Mouse (Mus musculus) limb, embryonic 12.5 days (tissue): ENCODE data around the gene Slc20a1. TPM values are rescaled to one million over a fixed set of nuclear protein-coding genes. Genes with fewer than 3 reads are reported as not detected.

Experiments used
- ATAC-seq: fragments of 200-750 bp; cut with Nextera tagmentation; 2 replicates; pipeline ENCODE4 v1.8.0; 2017; ENCODE audit warnings: low read depth, moderate TSS enrichment; ENCODE audit not compliant: insufficient number of reproducible peaks, insufficient read depth, low FRiP score, low TSS enrichment
- H3K27ac ChIP-seq: fragments of 300-500 bp; sonication (generic); 2 replicates; pipeline ENCODE4 v1.5.1; 2016; ENCODE audit warnings: mild to moderate bottlenecking, moderate library complexity
- H3K27me3 ChIP-seq: fragments of 300-500 bp; sonication (generic); 2 replicates; pipeline ENCODE4 v1.6.1; 2016; ENCODE audit warnings: mild to moderate bottlenecking, moderate library complexity
- H3K36me3 ChIP-seq: fragments of 300-500 bp; sonication (generic); 2 replicates; pipeline ENCODE4 v1.6.1; 2016; ENCODE audit warnings: mild to moderate bottlenecking, moderate library complexity
- H3K4me1 ChIP-seq: fragments of 300-500 bp; sonication (generic); replicated peaks from 2 replicates; pipeline ENCODE4 v1.6.1; 2016
- H3K4me2 ChIP-seq: fragments of 300-500 bp; sonication (generic); 2 replicates; pipeline ENCODE4 v1.6.1; 2016; ENCODE audit warnings: mild to moderate bottlenecking, moderate library complexity
- H3K4me3 ChIP-seq: fragments of 300-500 bp; sonication (generic); replicated peaks from 2 replicates; pipeline ENCODE4 v1.5.1; 2016; ENCODE audit warnings: mild to moderate bottlenecking
- H3K9ac ChIP-seq: fragments of 300-500 bp; sonication (generic); replicated peaks from 2 replicates; pipeline ENCODE4 v1.6.1; 2016; ENCODE audit warnings: mild to moderate bottlenecking, moderate library complexity
- H3K9me3 ChIP-seq: fragments of 300-500 bp; sonication (generic); 2 replicates; pipeline ENCODE4 v1.6.1; 2016; ENCODE audit warnings: mild to moderate bottlenecking, moderate library complexity
- WGBS: fragments of 180-500 bp; shearing (Covaris S2); methylation state at CpG from one replicate; pipeline ENCODE4 v1.1.7; 2016; 5-methylcytosine and 5-hydroxymethylcytosine counted together
- polyA plus RNA-seq: library from polyadenylated mRNA; unstranded; fragments of >200 nt; fragmentation: Nextera tagmentation; extraction: Ambion mirVana; gene quantifications from 2 replicates; pipeline ENCODE4 v1.2.1, GENCODE M21; 2016

Gene Slc20a1
- polyA plus RNA-seq, 1 experiment from 2014 or later: 43.9 TPM

DNA sequence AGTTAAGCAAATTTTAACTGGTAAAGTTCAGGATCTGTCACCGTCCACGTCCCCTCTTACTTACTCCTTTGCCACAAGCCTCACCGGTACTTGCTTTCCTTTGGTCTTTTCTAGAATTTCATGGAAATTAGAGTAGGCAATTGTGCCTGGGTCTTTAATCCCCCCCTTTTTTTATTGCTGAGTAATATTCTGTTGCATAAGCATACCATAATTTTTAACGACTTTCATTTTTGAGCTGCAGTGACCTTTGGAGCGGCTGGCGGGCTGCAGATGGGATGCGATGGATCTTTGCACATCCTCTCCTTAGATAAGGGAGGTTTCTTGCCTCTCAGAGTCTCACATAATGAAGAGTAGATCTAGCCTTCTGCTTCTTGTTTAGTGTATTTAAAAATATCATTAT is 30.8 kb downstream of the Slc20a1 start:
- H3K9me3 ChIP-seq: no peaks in the 10 kb centered on the region
- no peak overlapping the region for H3K4me3 ChIP-seq
- H3K4me2 ChIP-seq: no peak overlapping the region
- no peaks in the 10 kb centered on the region for H3K36me3 ChIP-seq
- no peak overlapping the region for H3K9ac ChIP-seq
- ATAC-seq: no peak
- WGBS: 93% methylated on average over 7 of the region's 7 CpGs
- no peak overlapping the region for H3K27ac ChIP-seq
- H3K27me3 ChIP-seq: no peaks in the 10 kb centered on the region
- no peaks in the 10 kb centered on the region; the same call in 1 of the 2 replicates for H3K4me1 ChIP-seq

DNA sequence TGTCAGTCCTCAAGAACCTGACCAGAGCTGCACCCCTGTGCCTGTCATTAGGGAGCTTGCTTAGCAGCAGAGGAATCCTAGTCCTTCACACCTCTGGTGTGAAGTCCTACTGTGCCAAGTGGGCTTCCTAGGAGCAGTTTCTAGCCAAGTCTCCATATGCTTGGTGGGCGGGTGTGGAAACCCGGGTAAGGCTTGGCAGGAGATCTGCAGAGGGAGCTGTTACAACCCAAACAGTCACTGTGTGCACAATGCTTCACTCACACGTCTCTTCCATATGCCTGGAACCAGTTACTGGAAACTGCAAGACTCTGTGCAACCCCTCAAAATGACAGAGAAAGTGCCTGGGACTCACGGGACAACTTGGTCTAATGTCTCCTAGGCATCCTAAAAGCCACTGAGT is 33.5 kb downstream of the Slc20a1 start:
- WGBS: 30% methylated on average over 4 of the region's 4 CpGs
- no peaks in the 10 kb centered on the region for H3K9me3 ChIP-seq
- no peaks in the 10 kb centered on the region for H3K27me3 ChIP-seq
- no peak for ATAC-seq
- no peak overlapping the region for H3K9ac ChIP-seq
- H3K4me3 ChIP-seq: no peak overlapping the region
- no peaks in the 10 kb centered on the region for H3K4me1 ChIP-seq
- no peak overlapping the region for H3K4me2 ChIP-seq
- no peak overlapping the region for H3K27ac ChIP-seq
- no peaks in the 10 kb centered on the region for H3K36me3 ChIP-seq

DNA sequence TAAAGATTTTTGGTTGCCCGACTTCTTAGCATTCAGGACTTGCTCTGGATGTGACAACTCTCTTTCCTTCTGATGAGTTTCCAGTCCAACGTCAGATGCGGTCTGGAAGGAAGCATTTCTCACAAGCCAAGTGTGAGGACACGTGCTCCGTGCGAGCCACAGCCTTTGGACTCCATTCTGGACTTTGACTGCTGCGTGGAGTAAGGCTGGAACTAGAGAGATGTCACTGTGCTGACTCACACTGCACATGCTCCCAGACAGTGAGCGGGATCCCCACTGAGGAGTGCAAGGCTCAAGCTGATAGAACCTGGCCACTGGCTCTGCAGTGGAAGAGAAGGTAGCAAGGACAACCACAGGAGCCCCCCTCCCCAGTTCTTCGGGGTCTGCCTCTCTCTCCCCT is 33.9 kb downstream of the Slc20a1 start:
- Histone ChIP-seq H3K4me2 (no peak overlapping the region), H3K9me3 (no peaks in the 10 kb centered on the region), H3K9ac (no peak overlapping the region), H3K4me3 (no peak overlapping the region), H3K27me3 (no peaks in the 10 kb centered on the region), H3K36me3 (no peaks in the 10 kb centered on the region), H3K4me1 (no peaks in the 10 kb centered on the region), H3K27ac (no peak overlapping the region)
- 79% methylated on average over 9 of the region's 9 CpGs for WGBS
- ATAC-seq: no peak

DNA sequence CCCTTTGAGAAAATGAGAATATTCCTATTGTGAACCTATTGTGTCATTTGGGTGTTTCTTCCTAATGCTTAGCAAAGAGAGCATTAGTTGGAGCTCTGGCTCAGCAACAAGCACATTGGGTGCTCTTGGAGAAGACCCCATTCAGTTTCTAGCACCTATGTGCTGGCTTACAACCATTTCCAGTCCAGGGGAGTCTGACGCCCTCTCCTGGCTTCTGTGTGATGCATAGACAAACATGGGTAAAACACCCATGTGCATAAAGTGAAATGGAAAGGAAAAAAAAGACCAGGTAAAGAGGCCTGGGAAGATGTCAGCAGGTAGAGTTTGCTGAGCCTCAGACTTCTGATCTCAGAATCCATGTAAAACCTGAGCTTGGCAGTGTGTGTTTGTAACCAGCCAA is 34.7 kb downstream of the Slc20a1 start:
- Histone ChIP-seq H3K9me3 (no peaks in the 10 kb centered on the region), H3K4me1 (no peaks in the 10 kb centered on the region), H3K36me3 (no peaks in the 10 kb centered on the region), H3K4me3 (no peak overlapping the region), H3K27ac (no peak overlapping the region), H3K4me2 (no peak overlapping the region), H3K9ac (no peak overlapping the region), H3K27me3 (no peaks in the 10 kb centered on the region)
- WGBS: 85% methylated on average over 1 of the region's 1 CpGs
- ATAC-seq: no peak

DNA sequence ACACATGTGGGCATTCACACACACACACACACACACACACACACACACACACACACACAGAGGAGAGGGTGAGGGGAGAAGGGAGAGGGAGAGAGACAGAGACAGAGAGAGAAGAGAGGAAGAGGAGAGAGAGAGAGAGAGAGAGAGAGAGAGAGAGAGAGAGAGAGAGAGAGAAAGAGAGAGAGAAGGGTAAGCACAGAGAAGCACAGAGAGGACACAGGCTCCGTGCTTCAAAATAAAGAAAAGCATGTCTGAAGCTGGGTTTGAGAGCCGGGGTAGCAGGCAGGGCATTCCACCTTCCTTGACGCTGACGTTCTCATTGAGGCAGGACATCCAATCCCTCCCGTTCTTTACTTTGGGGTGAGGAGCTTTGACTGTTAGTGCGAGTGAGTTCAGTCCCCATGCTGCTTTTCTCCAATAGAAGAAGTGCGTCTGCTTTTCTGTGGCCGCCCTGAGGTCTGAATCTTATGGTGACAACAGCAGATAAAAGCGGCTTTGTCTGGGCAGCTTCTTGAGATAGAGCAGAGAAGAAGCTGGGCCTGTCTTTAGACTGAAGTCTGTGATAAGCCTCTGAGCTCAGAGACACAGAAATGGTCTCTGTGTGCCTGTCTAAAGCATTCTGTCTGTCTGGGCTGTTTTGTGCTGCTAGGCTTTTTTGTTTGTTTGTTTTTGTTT is 35.4 kb downstream of the Slc20a1 start:
- Histone ChIP-seq H3K4me1 (no peaks in the 10 kb centered on the region), H3K4me2 (no peak overlapping the region), H3K9me3 (no peaks in the 10 kb centered on the region), H3K27me3 (no peaks in the 10 kb centered on the region), H3K9ac (no peak overlapping the region), H3K36me3 (no peaks in the 10 kb centered on the region), H3K4me3 (no peak overlapping the region), H3K27ac (no peak overlapping the region)
- no peak for ATAC-seq
- 56% methylated on average over 9 of the region's 9 CpGs for WGBS

DNA sequence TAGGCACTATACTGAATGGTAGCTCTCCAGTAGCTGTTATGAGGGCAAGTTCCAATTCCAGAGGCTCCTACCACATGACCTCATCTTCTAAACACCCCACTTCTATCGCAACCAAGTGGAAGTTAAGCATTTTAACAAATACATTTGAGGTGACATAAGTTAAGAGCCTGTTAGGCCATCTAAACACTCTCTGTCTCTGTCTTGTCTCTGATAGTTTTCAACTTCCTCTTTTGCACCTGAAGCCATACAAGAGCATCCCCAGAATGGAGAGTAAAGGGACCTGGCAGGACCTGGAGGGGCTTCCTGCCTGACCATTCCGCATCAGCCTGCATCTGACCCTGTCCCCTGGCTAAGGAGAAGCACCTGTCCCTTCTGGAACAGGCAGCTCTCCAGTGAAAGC is 36.2 kb downstream of the Slc20a1 start:
- ATAC-seq: no peak

DNA sequence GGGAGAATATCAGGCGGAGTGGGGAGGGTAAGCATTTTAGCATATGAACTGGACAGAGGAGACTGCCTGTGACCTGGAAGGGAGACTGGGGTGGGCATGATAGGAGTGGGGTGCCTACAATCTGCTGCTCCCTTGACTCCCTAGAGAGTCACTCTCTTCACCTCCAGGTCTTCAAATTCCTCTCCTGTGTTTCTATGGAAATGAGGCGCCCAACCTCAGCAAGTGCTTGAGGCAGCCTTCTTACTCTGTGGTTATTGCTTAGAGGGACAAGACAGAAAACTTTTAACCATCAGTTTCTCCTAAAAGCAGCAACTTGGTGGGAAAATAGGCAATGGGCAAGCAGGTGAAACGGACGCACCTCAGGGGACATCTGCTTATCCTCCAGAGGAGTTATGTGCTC is 38.0 kb downstream of the Slc20a1 start:
- Histone ChIP-seq H3K36me3 (no peaks in the 10 kb centered on the region), H3K4me2 (no peak overlapping the region), H3K27me3 (no peaks in the 10 kb centered on the region), H3K4me1 (peaks cover 7% of the 10 kb centered on the region), H3K9me3 (no peaks in the 10 kb centered on the region), H3K9ac (no peak overlapping the region), H3K27ac (no peak overlapping the region), H3K4me3 (no peak overlapping the region)
- WGBS: 73% methylated on average over 4 of the region's 4 CpGs
- ATAC-seq: no peak

More for the DNA sequence above, 36.2 kb downstream of the Slc20a1 start:
- H3K9me3 ChIP-seq: no peaks in the 10 kb centered on the region
- H3K9ac ChIP-seq: no peak overlapping the region
- no peak overlapping the region for H3K4me2 ChIP-seq
- no peak overlapping the region for H3K4me3 ChIP-seq
- no peaks in the 10 kb centered on the region for H3K4me1 ChIP-seq
- H3K36me3 ChIP-seq: no peaks in the 10 kb centered on the region
- 78% methylated on average over 2 of the region's 2 CpGs for WGBS
- H3K27ac ChIP-seq: no peak overlapping the region
- H3K27me3 ChIP-seq: no peaks in the 10 kb centered on the region

DNA sequence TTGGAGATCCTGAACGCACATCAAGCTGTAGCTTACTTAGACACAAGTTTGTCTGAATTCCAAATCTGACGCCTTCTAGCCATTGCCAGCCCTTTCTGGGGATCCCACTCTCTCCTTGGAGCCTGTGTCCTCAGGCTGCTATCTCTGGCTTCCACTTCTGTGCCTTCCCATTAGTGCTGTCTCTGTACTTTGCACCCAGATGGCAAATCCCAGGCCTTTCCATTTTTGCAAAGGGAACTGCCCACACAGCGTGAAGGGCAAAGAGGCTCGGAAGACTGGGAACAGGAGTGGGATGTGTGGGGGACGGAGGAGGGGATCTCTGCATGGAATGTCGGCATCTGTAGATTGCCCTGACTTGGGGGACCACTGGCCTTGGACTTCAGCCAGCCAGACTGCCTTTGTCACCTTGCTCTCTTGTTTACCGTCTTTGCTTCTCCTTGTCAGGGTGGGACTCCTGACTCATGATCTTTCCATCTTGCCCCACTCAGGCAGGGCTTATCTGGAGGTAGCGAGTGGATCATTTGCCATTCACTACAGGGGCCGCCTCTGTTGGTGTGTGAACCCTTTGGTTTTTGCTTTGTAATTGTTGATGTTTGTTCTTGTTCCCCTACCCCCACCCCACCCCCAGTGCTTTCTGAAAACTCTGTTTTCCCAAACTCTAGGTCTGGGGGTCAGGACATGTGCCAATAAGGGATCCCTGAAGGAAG is 42.3 kb downstream of the Slc20a1 start:
- Histone ChIP-seq H3K27ac (no peak overlapping the region), H3K4me1 (peaks cover 21% of the 10 kb centered on the region), H3K27me3 (no peaks in the 10 kb centered on the region), H3K4me2 (no peak overlapping the region), H3K9ac (no peak overlapping the region), H3K4me3 (no peak overlapping the region), H3K36me3 (no peaks in the 10 kb centered on the region), H3K9me3 (no peaks in the 10 kb centered on the region)
- WGBS: 66% methylated on average over 9 of the region's 9 CpGs
- peak; percentile 56; the same call in 1 of the 2 replicates for ATAC-seq

DNA sequence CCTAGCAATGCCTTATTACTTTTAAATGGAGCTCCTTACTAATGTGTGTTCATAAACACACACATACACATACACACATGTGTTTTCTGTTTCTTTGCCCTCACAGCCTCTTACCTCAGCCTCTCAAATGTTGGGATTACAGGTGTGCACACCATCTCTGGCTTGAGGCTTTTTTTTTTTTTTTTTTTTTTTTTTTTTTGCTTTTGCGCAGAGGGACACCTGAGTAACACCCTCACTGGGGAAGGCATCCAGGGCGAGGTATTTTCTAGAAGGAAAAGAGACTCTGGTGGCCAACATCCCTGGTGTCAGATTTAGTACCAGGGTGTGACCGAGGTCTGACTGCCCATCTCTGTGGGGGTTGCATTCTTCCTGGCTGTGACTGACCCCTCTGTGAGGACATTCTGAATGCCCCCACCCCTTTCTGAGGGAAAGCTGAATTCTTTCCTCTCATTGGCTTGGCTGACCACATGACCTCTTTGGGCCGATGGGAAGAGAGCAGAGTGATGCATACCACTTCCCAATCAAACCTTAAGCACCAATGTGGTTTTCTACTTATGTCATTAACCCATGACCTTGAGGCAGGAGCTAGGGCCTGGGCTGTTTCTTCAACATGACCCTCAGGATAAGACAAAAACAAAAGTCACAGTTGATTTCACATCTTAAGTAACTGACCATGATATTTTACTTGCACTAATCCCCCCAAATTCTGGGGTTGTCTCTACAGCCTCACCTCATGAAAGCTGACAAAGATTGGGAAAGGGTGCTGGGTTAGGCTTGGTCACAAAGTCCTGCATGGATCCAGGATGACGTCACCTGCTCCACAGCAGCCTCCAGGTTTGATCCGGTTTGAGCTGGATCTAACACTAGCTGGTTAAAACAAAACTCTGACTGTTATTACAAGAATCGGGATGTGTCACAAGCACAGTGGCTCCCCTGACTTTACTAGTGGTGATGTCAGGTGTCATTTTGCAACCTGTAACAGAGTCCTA is 43.6 kb downstream of the Slc20a1 start:
- WGBS: 50% methylated on average over 7 of the region's 7 CpGs

DNA sequence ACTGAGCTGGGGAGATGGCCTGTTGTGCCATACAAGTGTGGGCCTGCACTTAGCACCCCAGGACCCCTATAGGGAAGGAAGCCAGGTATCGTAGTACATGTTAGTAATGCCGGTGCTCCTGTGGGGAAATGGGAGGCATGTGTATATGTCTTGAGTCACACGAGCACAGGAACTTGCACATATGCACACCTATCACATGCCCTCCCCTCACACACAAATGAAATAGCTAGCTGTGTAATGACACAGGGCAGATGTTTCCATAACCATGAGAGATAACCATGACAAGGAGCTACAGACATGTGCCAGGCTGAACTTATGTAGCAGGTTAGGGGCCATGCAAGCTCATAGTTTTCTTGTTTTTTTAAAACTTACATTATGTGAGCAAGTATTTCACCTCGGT is 44.4 kb downstream of the Slc20a1 start:
- ATAC-seq: no peak
- no peaks in the 10 kb centered on the region for H3K36me3 ChIP-seq
- peaks cover 21% of the 10 kb centered on the region for H3K4me1 ChIP-seq
- no peaks in the 10 kb centered on the region for H3K9me3 ChIP-seq
- H3K4me2 ChIP-seq: no peak overlapping the region
- no peaks in the 10 kb centered on the region for H3K27me3 ChIP-seq
- no peak overlapping the region for H3K27ac ChIP-seq
- WGBS: 82% methylated on average over 4 of the region's 4 CpGs
- no peak overlapping the region for H3K9ac ChIP-seq
- no peak overlapping the region for H3K4me3 ChIP-seq

More for the DNA sequence above, 43.6 kb downstream of the Slc20a1 start:
- no peak overlapping the region for H3K4me3 ChIP-seq
- H3K9me3 ChIP-seq: no peaks in the 10 kb centered on the region
- H3K9ac ChIP-seq: no peak overlapping the region
- no peaks in the 10 kb centered on the region for H3K27me3 ChIP-seq
- no peak overlapping the region for H3K27ac ChIP-seq
- H3K36me3 ChIP-seq: no peaks in the 10 kb centered on the region
- no peak overlapping the region for H3K4me2 ChIP-seq
- peaks cover 21% of the 10 kb centered on the region for H3K4me1 ChIP-seq
- ATAC-seq: no peak

DNA sequence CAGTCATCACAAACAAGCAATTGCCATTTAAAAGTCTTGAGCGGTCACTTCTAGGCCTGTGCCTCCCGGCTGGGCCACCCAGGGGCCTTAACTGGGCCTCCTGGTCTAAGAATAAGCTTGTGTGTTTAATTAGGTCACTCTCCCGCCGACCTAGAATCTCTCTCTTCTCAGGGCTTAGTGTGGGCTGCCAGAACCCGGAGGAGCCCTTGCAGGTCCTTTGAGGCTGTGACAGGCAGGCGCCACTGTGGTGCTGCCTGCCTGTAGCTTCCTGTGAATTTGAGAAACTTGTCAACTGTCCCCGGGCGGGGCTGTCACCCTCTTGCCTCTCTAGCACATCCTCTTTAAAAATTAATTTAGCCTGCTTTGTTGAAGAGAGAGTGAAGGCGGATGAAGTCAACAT is 45.2 kb downstream of the Slc20a1 start:
- no peak for ATAC-seq
- peaks cover 21% of the 10 kb centered on the region for H3K4me1 ChIP-seq
- H3K4me2 ChIP-seq: no peak overlapping the region
- no peaks in the 10 kb centered on the region for H3K9me3 ChIP-seq
- no peaks in the 10 kb centered on the region for H3K27me3 ChIP-seq
- H3K9ac ChIP-seq: no peak overlapping the region
- no peaks in the 10 kb centered on the region for H3K36me3 ChIP-seq
- 28% methylated on average over 9 of the region's 9 CpGs for WGBS
- H3K4me3 ChIP-seq: no peak overlapping the region
- H3K27ac ChIP-seq: 0 out of 2 replicates have a peak overlapping the region, but pooled peaks have one; percentile 23
